Mouse (Mus musculus): ENCODE data around the gene C8b.

C8b gene

DNA sequence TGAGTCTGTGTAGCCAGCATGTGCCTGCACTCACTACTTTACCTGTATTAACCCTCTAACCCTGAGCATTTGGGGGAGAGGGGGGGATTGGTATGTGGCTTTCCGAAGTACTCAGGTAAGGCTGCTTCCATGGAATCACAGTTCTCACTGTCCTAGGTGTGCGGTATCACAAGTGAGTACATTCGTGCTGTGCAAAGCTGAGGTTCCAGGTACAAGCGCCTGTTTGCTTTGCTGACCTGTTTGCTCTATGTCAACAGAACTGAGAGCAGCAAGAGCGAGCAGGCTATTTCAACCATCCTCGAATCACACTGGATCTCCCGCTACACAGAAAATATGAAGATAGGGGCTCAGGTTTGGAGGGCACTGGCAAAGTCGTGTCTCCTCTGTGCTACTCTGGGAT, at the start of gene C8b:
TSS of gene C8b (plus strand) at position 253 of the 400 bp plus-strand sequence.
- DNase-seq (ENCODE audit: extremely low read depth, insufficient read length, low spot score) = no peak

DNA sequence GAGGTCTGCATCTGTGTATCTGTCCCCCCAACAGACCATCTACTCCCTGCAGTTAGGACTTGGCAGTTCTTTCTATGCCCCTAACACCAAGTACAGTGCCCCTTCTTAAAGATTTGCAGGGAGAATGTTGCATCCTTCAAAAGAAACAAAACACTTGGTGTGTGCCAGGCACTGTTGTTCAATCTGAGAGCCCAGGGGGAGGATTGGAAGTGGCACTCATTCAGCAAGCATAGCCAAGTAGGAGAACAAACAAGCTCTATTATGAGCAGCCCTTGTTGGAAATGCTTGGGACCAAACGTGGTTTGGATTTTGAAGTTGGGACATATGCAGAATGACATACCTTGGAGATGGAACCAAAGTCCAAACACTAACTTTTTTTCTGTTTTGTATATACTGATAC, 49.6 kb upstream of the C8b start:
- no peak for DNase-seq (ENCODE audit: extremely low read depth, insufficient read length, low spot score)

DNA sequence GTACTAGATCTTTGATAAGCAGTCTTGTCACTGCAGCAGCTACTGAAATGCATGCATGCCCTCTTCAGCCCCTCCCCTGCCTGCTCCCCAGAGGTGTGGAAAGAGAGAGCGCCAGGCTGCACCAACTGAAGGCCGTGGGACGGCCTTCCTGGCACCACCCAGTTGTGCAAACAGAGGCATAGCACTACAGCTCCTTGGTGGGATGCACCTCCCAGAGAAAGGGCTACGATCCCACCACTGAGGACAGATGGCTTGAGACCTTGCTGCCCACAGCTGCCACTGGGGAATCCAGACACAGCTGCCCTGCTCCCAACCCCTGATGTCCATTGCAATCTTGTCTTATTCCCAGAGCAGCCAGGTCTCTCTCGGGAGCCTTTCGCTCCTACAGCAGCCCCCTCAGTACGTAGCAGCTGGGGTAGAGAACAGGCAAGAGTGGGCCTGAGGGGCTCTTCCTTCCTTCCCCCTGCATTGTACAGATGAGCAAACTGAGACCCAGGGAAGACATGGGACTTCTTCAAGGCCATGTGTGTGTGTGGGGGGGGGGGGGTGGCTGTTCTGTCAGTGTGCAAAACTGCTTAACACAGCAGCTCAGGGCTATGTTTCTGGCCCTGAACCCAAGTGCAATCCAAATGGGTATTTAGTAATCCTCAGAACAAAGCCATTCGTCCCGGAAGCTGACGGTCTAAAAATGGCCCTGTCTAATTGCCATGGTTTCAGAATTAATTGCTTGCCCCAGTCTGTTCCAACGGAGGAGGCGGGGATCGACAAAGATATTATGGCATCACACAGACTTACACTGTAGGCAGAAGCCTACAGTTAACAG, 46.9 kb upstream of the C8b start:
- DNase-seq (ENCODE audit: extremely low read depth, insufficient read length, low spot score) = no peak

- DNase-seq (ENCODE audit: extremely low read depth, insufficient read length, low spot score) = no peak
Observed at GRCm38 (mm10) chr4:104723527-104724045, 42.5 kb upstream of the C8b start.

- DNase-seq (ENCODE audit: extremely low read depth, insufficient read length, low spot score) = no peak
Observed at GRCm38 (mm10) chr4:104724258-104724657, 41.9 kb upstream of the C8b start.

- DNase-seq (ENCODE audit: extremely low read depth, insufficient read length, low spot score) = no peak
Observed at GRCm38 (mm10) chr4:104725673-104726072, 40.4 kb upstream of the C8b start.

DNA sequence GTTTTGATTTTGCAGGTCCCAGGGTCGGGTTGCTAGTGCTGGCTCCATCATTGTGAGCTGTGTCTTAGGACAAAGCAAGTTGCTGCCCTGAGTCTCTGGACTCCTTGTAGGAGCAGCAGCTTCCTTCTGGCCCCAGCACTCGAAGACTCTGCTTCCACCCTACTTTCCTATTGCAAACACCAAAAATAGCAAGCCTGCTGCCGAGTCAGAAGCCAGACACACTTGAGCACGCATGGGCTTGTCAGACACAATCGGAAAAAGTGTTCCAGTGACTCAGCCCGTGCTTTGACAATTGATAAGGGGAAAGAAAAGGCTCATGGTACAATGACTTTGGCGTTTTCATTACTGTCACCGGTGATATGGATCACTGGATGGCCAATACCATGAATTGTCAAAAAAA, 36.9 kb upstream of the C8b start:
- DNase-seq (ENCODE audit: extremely low read depth, insufficient read length, low spot score) = no peak

DNA sequence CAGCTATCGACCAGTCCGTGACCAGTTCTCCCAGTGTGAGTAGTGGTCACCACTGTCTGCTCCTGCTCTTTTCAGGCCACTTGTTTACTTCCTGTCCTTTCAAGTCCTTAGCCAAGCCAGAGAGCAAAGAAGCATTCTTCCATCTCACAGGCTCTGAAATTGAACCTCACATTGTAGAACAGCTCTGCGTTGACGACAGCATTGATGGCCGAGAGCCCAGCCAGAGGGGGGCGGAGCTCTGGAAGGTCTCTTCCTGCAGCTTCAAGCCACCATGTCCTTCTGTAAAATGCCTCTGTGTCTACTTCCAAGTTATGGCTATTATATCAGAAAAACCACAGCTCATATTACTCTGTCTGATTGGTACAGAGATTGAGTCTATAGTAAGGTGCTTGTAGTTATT, 19.6 kb upstream of the C8b start:
- DNase-seq (ENCODE audit: extremely low read depth, insufficient read length, low spot score) = no peak

DNA sequence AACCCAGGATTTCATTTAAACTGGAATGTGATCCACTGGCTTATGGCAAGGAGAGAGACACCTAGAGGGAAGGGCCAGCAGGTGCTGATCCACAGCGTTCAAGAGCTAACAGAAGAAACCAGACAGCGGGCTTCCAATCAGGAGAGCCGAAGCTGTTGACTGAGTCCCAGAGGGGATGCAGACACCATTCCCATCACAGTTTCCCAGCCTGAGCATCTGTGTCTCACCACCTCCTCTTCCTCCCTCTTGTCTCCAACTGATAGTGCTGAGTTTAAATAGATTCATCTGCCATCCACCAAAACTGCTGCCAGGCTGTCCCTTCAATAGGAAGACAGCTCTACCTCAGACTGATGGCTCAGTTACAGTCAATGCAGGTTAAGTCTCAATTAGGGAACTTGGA, 12.0 kb upstream of the C8b start:
- DNase-seq (ENCODE audit: extremely low read depth, insufficient read length, low spot score) = no peak

GRCm38 (mm10) chr4:104760878-104761624, 5.1 kb upstream of the C8b start:
- no peak for DNase-seq (ENCODE audit: extremely low read depth, insufficient read length, low spot score)

GRCm38 (mm10) chr4:104768190-104768589, 2.1 kb downstream of the C8b start:
- no peak for DNase-seq (ENCODE audit: extremely low read depth, insufficient read length, low spot score)

GRCm38 (mm10) chr4:104769602-104770001, 3.5 kb downstream of the C8b start:
- no peak for DNase-seq (ENCODE audit: extremely low read depth, insufficient read length, low spot score)

- DNase-seq (ENCODE audit: extremely low read depth, insufficient read length, low spot score) = no peak
Observed at GRCm38 (mm10) chr4:104770331-104770730, 4.2 kb downstream of the C8b start.

DNA sequence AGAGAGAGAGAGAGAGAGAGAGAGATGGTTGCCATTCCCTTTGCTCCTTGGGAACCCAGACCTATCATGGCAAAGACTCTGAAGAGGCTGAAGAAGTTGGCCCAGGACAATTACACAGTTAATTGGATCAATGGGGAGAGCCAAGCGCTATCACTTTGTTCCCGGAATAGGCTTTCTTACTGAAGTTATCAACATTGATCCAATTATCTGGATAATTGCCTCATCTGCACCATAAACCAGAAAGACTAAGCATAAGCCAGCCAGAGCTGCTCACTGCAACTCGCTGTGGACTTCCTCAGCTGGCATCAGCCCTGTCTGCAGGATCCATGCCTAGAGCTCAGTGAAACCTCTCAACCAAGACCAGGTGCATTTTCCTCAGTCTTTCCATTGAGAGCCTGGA, 9.5 kb downstream of the C8b start:
- DNase-seq (ENCODE audit: extremely low read depth, insufficient read length, low spot score) = no peak

GRCm38 (mm10) chr4:104779460-104779859, 13.3 kb downstream of the C8b start:
- no peak for DNase-seq (ENCODE audit: extremely low read depth, insufficient read length, low spot score)

DNA sequence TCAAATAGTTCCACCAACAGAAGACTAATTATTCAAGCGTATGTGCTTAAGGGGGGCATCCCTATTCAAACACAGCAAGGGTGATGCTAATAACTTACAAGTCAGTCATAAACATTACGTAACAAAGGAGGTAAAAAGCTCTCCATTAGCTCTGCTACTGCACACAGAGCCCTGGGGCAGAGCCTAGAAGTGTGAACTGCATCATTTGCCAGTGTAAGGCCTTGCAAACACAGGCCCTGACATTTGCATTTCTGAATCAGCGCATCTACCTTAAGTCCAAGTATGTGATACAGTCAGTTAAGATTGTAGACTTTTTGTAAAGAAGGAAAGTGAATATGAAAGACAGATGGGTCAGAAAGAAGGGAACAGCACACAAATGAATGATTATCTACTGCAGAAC, 15.3 kb downstream of the C8b start:
- DNase-seq (ENCODE audit: extremely low read depth, insufficient read length, low spot score) = no peak

GRCm38 (mm10) chr4:104782346-104782745, 16.2 kb downstream of the C8b start:
- DNase-seq (ENCODE audit: extremely low read depth, insufficient read length, low spot score) = no peak

DNA sequence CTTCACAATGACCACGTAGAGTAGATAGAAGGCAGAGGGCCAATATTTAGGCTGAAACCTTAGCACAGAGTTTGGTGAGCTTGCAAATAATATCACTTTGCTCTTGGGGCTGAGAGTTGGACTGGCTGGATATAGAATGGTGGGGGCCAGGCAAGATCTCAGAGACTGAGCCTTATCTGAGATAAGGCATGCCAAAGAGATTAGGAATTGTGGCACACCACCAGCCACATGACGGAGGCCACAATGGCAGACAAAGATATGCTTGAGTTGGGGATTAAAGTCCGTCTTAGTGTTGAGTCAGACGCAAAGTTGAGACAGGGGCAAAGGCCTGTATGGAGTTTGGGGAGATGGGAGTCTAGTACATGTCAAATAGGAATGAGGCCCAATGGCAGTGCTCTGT, 26.0 kb downstream of the C8b start:
- no peak for DNase-seq (ENCODE audit: extremely low read depth, insufficient read length, low spot score)

DNA sequence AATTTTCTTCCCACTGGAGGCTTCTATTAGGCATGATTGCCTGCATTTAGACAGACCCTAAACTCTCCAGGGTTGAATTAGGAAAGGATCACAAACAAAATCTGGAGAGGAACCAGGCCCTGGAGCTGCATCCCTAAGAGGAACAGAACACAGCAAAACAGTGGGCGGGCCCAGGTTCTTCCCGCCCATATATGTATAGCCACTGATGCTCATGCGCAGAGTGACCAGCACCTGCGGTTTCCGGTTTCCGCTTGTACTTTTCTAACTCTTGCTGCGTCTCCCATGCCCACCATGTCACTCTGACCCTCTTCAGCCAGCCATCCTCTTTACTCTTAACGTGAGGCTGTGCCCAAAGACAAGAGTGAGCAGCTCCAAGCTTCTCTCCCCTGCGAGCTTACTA, 32.8 kb downstream of the C8b start:
- no peak for DNase-seq (ENCODE audit: extremely low read depth, insufficient read length, low spot score)

- DNase-seq (ENCODE audit: extremely low read depth, insufficient read length, low spot score) = no peak
Observed at GRCm38 (mm10) chr4:104801625-104802024, 35.5 kb downstream of the C8b start.

GRCm38 (mm10) chr4:104804100-104804499, 38.0 kb downstream of the C8b start:
- no peak for DNase-seq (ENCODE audit: extremely low read depth, insufficient read length, low spot score)

All from 3134 (cell line).